28 mouse cellular contexts compared by ENCODE assay signal in genomic region chr2:45679101-45679895, GRCm38 (mm10).
DNase-seq lines count a peak whose midpoint lies in the region; ATAC-seq and TF ChIP-seq lines count a peak whose summit lies in the region.
"Had no signal": no experiment of that assay in that cellular context is flagged by ENCODE, and none has a peak within 500 bp of the region (broad histone marks: within the 10 kb centered on the region; RNA-seq: fewer than 3 reads in every experiment).

No protein-coding gene starts in this region.

- peak overlapping the region; percentile 32; the same call in 1 of the 2 replicates for H3K4me2 ChIP-seq in kidney, postnatal 0 days (ENCODE audit: low read length)
- no peak overlapping the region for H3K4me2 ChIP-seq in kidney, embryonic 14.5 days (replicated peaks; ENCODE audit: low read depth, low read length)
- H3K4me2 ChIP-seq in midbrain, embryonic 11.5 days, result no peak overlapping the region
- H3K4me2 ChIP-seq in midbrain, embryonic 14.5 days (ENCODE audit: low read length), result no peak overlapping the region
- H3K4me2 ChIP-seq: hindbrain, embryonic 12.5 days; intestine, embryonic 15.5 days; limb, embryonic 15.5 days; liver, embryonic 13.5 days; neural tube, embryonic 13.5 days had no signal

- H3K4me1 ChIP-seq in kidney, postnatal 0 days (replicated peaks; ENCODE audit: insufficient read depth, low read length), result no peaks in the 10 kb centered on the region
- 0 out of 2 replicates have a peak, but pooled peaks cover 3% of the 10 kb centered on the region for H3K4me1 ChIP-seq in kidney, embryonic 14.5 days (ENCODE audit: control insufficient read depth, insufficient read depth, low read length)
- no peaks in the 10 kb centered on the region for H3K4me1 ChIP-seq in midbrain, embryonic 11.5 days (ENCODE audit: control insufficient read depth, insufficient read depth, low read length)
- no peaks in the 10 kb centered on the region for H3K4me1 ChIP-seq in midbrain, embryonic 14.5 days (ENCODE audit: control insufficient read depth, insufficient read depth, low read length)
- H3K4me1 ChIP-seq: hindbrain, embryonic 12.5 days; intestine, embryonic 15.5 days; limb, embryonic 15.5 days; liver, embryonic 13.5 days; midbrain, embryonic 10.5 days; neural tube, embryonic 13.5 days had no signal

- no peaks in the 10 kb centered on the region for H3K9me3 ChIP-seq in kidney, postnatal 0 days (replicated peaks; ENCODE audit: low read length)
- H3K9me3 ChIP-seq in kidney, embryonic 14.5 days (ENCODE audit: control insufficient read depth, low read length), result no peaks in the 10 kb centered on the region
- no peaks in the 10 kb centered on the region for H3K9me3 ChIP-seq in midbrain, embryonic 11.5 days (ENCODE audit: control insufficient read depth, low read length)
- no peaks in the 10 kb centered on the region for H3K9me3 ChIP-seq in midbrain, embryonic 14.5 days (ENCODE audit: control insufficient read depth, low read length)
- H3K9me3 ChIP-seq: hindbrain, embryonic 12.5 days; intestine, embryonic 15.5 days; limb, embryonic 10.5 days; limb, embryonic 15.5 days; liver, embryonic 13.5 days; midbrain, embryonic 10.5 days; neural tube, embryonic 13.5 days had no signal

- ATAC-seq in kidney, postnatal 0 days (replicated peaks; ENCODE audit: low FRiP score, low read depth), result no peak
- ATAC-seq in kidney, embryonic 14.5 days (ENCODE audit: low FRiP score, low TSS enrichment), result no peak
- no peak for ATAC-seq in midbrain, embryonic 11.5 days (ENCODE audit: low FRiP score)
- no peak for ATAC-seq in midbrain, embryonic 14.5 days (ENCODE audit: low FRiP score, low TSS enrichment)
- ATAC-seq: hindbrain, postnatal 0 days; intestine, embryonic 15.5 days had no signal

- H3K27ac ChIP-seq in kidney, postnatal 0 days, result no peak overlapping the region
- H3K27ac ChIP-seq in kidney, embryonic 14.5 days (ENCODE audit: low read depth, low read length), result no peak overlapping the region
- no peak overlapping the region for H3K27ac ChIP-seq in midbrain, embryonic 11.5 days (ENCODE audit: low read depth, low read length)
- H3K27ac ChIP-seq in midbrain, embryonic 14.5 days (replicated peaks; ENCODE audit: low read depth, low read length), result no peak overlapping the region
- H3K27ac ChIP-seq: hindbrain, embryonic 12.5 days; hindbrain, postnatal 0 days; intestine, embryonic 15.5 days; limb, embryonic 10.5 days; limb, embryonic 15.5 days; liver, embryonic 13.5 days; midbrain, embryonic 10.5 days; neural tube, embryonic 13.5 days had no signal

- H3K9ac ChIP-seq in kidney, postnatal 0 days (ENCODE audit: low read depth, low read length), result no peak overlapping the region
- H3K9ac ChIP-seq in kidney, embryonic 14.5 days (ENCODE audit: low read depth, low read length), result no peak overlapping the region
- no peak overlapping the region for H3K9ac ChIP-seq in midbrain, embryonic 11.5 days (ENCODE audit: low read length)
- no peak overlapping the region for H3K9ac ChIP-seq in midbrain, embryonic 14.5 days (replicated peaks; ENCODE audit: low read length)
- H3K9ac ChIP-seq: hindbrain, embryonic 12.5 days; intestine, embryonic 15.5 days; limb, embryonic 15.5 days; liver, embryonic 13.5 days; neural tube, embryonic 13.5 days had no signal

- H3K36me3 ChIP-seq in kidney, postnatal 0 days (ENCODE audit: insufficient read depth, low read length), result no peaks in the 10 kb centered on the region
- no peaks in the 10 kb centered on the region for H3K36me3 ChIP-seq in kidney, embryonic 14.5 days (ENCODE audit: control insufficient read depth, insufficient read depth, low read length)
- H3K36me3 ChIP-seq in midbrain, embryonic 11.5 days (ENCODE audit: control insufficient read depth, insufficient read depth, low read length), result no peaks in the 10 kb centered on the region
- no peaks in the 10 kb centered on the region for H3K36me3 ChIP-seq in midbrain, embryonic 14.5 days (ENCODE audit: control insufficient read depth, insufficient read depth, low read length)
- H3K36me3 ChIP-seq: hindbrain, embryonic 12.5 days; intestine, embryonic 15.5 days; limb, embryonic 10.5 days; limb, embryonic 15.5 days; liver, embryonic 13.5 days; midbrain, embryonic 10.5 days; neural tube, embryonic 13.5 days had no signal

- no peak overlapping the region for H3K4me3 ChIP-seq in kidney, postnatal 0 days (replicated peaks; ENCODE audit: low read depth, low read length)
- no peak overlapping the region for H3K4me3 ChIP-seq in kidney, embryonic 14.5 days (ENCODE audit: low read length)
- no peak overlapping the region for H3K4me3 ChIP-seq in midbrain, embryonic 11.5 days (ENCODE audit: low read depth, low read length)
- H3K4me3 ChIP-seq in midbrain, embryonic 14.5 days (replicated peaks; ENCODE audit: low read depth, low read length), result no peak overlapping the region
- H3K4me3 ChIP-seq: erythroblast, embryonic 14.5 days; hindbrain, embryonic 12.5 days; intestine, embryonic 15.5 days; limb, embryonic 10.5 days; limb, embryonic 15.5 days; liver, embryonic 13.5 days; midbrain, embryonic 10.5 days; myocyte; neural tube, embryonic 13.5 days had no signal

- no peaks in the 10 kb centered on the region for H3K27me3 ChIP-seq in kidney, postnatal 0 days (ENCODE audit: insufficient read depth, low read length)
- H3K27me3 ChIP-seq in kidney, embryonic 14.5 days (ENCODE audit: control insufficient read depth, insufficient read depth, low read length), result no peaks in the 10 kb centered on the region
- H3K27me3 ChIP-seq in midbrain, embryonic 11.5 days (ENCODE audit: control insufficient read depth, insufficient read depth, low read length), result no peaks in the 10 kb centered on the region
- H3K27me3 ChIP-seq in midbrain, embryonic 14.5 days (ENCODE audit: control insufficient read depth, insufficient read depth, low read length), result no peaks in the 10 kb centered on the region
- H3K27me3 ChIP-seq: hindbrain, embryonic 12.5 days; intestine, embryonic 15.5 days; limb, embryonic 15.5 days; liver, embryonic 13.5 days; neural tube, embryonic 13.5 days had no signal

- no peak for TF ChIP-seq CTCF in kidney, postnatal 0 days (IDR thresholded peaks at IDR 0.05; ENCODE audit: low read depth)

- WGBS in kidney, postnatal 0 days, result 65% methylated on average over 10 of the region's 10 CpGs
- WGBS in kidney, embryonic 14.5 days, result 68% methylated on average over 10 of the region's 10 CpGs
- 84% methylated on average over 10 of the region's 10 CpGs for WGBS in midbrain, embryonic 11.5 days
- 82% methylated on average over 10 of the region's 10 CpGs for WGBS in midbrain, embryonic 14.5 days

- peak; percentile 69 for DNase-seq in heart, adult 11 months
- DNase-seq in heart, postnatal 4 days, result no peak
- DNase-seq in kidney, postnatal 0 days (ENCODE audit: low spot score), result no peak
- DNase-seq in midbrain, embryonic 11.5 days (ENCODE audit: low spot score, missing footprints), result peak; percentile 80
- no peak for DNase-seq in midbrain, embryonic 14.5 days
- no peak for DNase-seq in gastrocnemius, postnatal 10 days
- DNase-seq: adrenal gland, adult 8-10 months; cerebellum, adult 2 months; cerebellum, postnatal 14 days; gastrocnemius, postnatal 36 days; heart, postnatal 14 days; kidney, adult 8-10 months; layer of hippocampus, adult 9-11 months; liver, embryonic 13.5 days; lung, adult 18-20 months; right cerebral cortex, postnatal 4 days; thymus, adult 2 months; thymus, postnatal 36 days had no signal

Comparison
In these comparisons a context has a peak if more than half of its experiments do, and no peak if none do; other contexts are left out.
1. DNase-seq: peak in heart, adult 11 months (single experiment) and midbrain, embryonic 11.5 days (single experiment); none in heart, postnatal 4 days (single experiment), kidney, postnatal 0 days (single experiment), midbrain, embryonic 14.5 days (single experiment) and gastrocnemius, postnatal 10 days (single experiment).